Mouse (Mus musculus) C2C12 (cell line): ENCODE measurements around the gene Myf5.

ENCODE experiments used
- CTCF ChIP-seq: IDR thresholded peaks from one replicate; pipeline ENCODE4 v1.5.1; 2011; ENCODE audit not compliant: control insufficient read depth, insufficient read depth, insufficient read length
- FOSL1 ChIP-seq: IDR thresholded peaks from one replicate; pipeline ENCODE4 v1.8.0; 2011; ENCODE audit warnings: mild to moderate bottlenecking, low read length; ENCODE audit not compliant: poor library complexity, insufficient read depth, severe bottlenecking
- MAX ChIP-seq: IDR thresholded peaks from one replicate; pipeline ENCODE4 v1.6.1; 2011; ENCODE audit warnings: mild to moderate bottlenecking, control low read depth
- MYOD1 ChIP-seq: IDR thresholded peaks from one replicate; pipeline ENCODE4 v1.6.1; 2011; ENCODE audit warnings: low read depth; ENCODE audit not compliant: control insufficient read depth, insufficient read length
- MYOG ChIP-seq: IDR thresholded peaks from one replicate; pipeline ENCODE4 v1.6.1; 2011; ENCODE audit not compliant: control insufficient read depth, insufficient read length; ENCODE audit errors: extremely low read depth
- USF1 ChIP-seq: IDR thresholded peaks from one replicate; pipeline ENCODE4 v1.6.1; 2011; ENCODE audit warnings: low read depth, mild to moderate bottlenecking, control low read depth, moderate library complexity

GRCm38 (mm10) chr10:107496402-107496801 is 10.5 kb upstream of the Myf5 start:
- TF ChIP-seq CTCF: no peak
- TF ChIP-seq USF1: no peak
- TF ChIP-seq MAX: no peak
- no peak for TF ChIP-seq MYOD1
- TF ChIP-seq MYOG: no peak
- TF ChIP-seq FOSL1: no peak
